Mouse (Mus musculus): ENCODE results near the gene Fbll1. TPM values are rescaled to one million over a fixed set of nuclear protein-coding genes. Genes with fewer than 3 reads are reported as not detected.

Fbll1 gene
- polyA plus RNA-seq, 1 experiment, result not detected

GRCm38 (mm10) chr11:35769188-35769745 lies 29.4 kb downstream of the Fbll1 start, which contains the start of gene Pank3:
Gene Pank3 (plus strand): TSS chr11:35769484.
- H3K27ac ChIP-seq (ENCODE audit: insufficient read depth, low read depth, low read length), result peak within 1 kb of the TSS; percentile 67
- H3K4me3 ChIP-seq (ENCODE audit: insufficient read depth, low read length), result peak within 1 kb of the TSS; percentile 69
- peaks cover 14% of the 10 kb centered on the region for H3K4me1 ChIP-seq (ENCODE audit: control insufficient read depth, insufficient read depth, low read length)
- TF ChIP-seq CTCF (IDR thresholded peaks at IDR 0.05; ENCODE audit: low read depth, low read length), result no peak
- TF ChIP-seq POLR2A (IDR thresholded peaks at IDR 0.05; ENCODE audit: borderline replicate concordance, low read depth, low read length), result no peak

- H3K4me1 ChIP-seq (ENCODE audit: control insufficient read depth, insufficient read depth, low read length), result peaks cover 5% of the 10 kb centered on the region
- no peak overlapping the region for H3K27ac ChIP-seq (ENCODE audit: insufficient read depth, low read depth, low read length)
- TF ChIP-seq POLR2A (IDR thresholded peaks at IDR 0.05; ENCODE audit: borderline replicate concordance, low read depth, low read length) (no peak), CTCF (IDR thresholded peaks at IDR 0.05; ENCODE audit: low read depth, low read length) (no peak)
- H3K4me3 ChIP-seq (ENCODE audit: insufficient read depth, low read length), result no peak overlapping the region
Observed at GRCm38 (mm10) chr11:35766845-35767244, 31.8 kb downstream of the Fbll1 start.

GRCm38 (mm10) chr11:35760627-35761003 lies 38.1 kb downstream of the Fbll1 start:
- no peak overlapping the region for H3K27ac ChIP-seq (ENCODE audit: insufficient read depth, low read depth, low read length)
- TF ChIP-seq POLR2A (IDR thresholded peaks at IDR 0.05; ENCODE audit: borderline replicate concordance, low read depth, low read length) (no peak), CTCF (IDR thresholded peaks at IDR 0.05; ENCODE audit: low read depth, low read length) (no peak)
- no peaks in the 10 kb centered on the region for H3K4me1 ChIP-seq (ENCODE audit: control insufficient read depth, insufficient read depth, low read length)
- no peak overlapping the region for H3K4me3 ChIP-seq (ENCODE audit: insufficient read depth, low read length)

- H3K4me3 ChIP-seq (ENCODE audit: insufficient read depth, low read length), result no peak overlapping the region
- H3K4me1 ChIP-seq (ENCODE audit: control insufficient read depth, insufficient read depth, low read length), result no peaks in the 10 kb centered on the region
- no peak for TF ChIP-seq POLR2A (IDR thresholded peaks at IDR 0.05; ENCODE audit: borderline replicate concordance, low read depth, low read length)
- H3K27ac ChIP-seq (ENCODE audit: insufficient read depth, low read depth, low read length), result no peak overlapping the region
Observed at GRCm38 (mm10) chr11:35760001-35760626, 38.6 kb downstream of the Fbll1 start.

GRCm38 (mm10) chr11:35756411-35757303 lies 42.0 kb downstream of the Fbll1 start:
- no peak for TF ChIP-seq POLR2A (IDR thresholded peaks at IDR 0.05; ENCODE audit: borderline replicate concordance, low read depth, low read length)
- TF ChIP-seq CTCF (IDR thresholded peaks at IDR 0.05; ENCODE audit: low read depth, low read length), result no peak
- no peaks in the 10 kb centered on the region for H3K4me1 ChIP-seq (ENCODE audit: control insufficient read depth, insufficient read depth, low read length)

GRCm38 (mm10) chr11:35755546-35755945 lies 43.1 kb downstream of the Fbll1 start:
- TF ChIP-seq POLR2A (IDR thresholded peaks at IDR 0.05; ENCODE audit: borderline replicate concordance, low read depth, low read length) (no peak), CTCF (IDR thresholded peaks at IDR 0.05; ENCODE audit: low read depth, low read length) (no peak)
- no peak overlapping the region for H3K27ac ChIP-seq (ENCODE audit: insufficient read depth, low read depth, low read length)

More at GRCm38 (mm10) chr11:35756411-35757303, 42.0 kb downstream of the Fbll1 start:
- no peak overlapping the region for H3K4me3 ChIP-seq (ENCODE audit: insufficient read depth, low read length)
- no peak overlapping the region for H3K27ac ChIP-seq (ENCODE audit: insufficient read depth, low read depth, low read length)

GRCm38 (mm10) chr11:35754906-35755418 lies 43.7 kb downstream of the Fbll1 start:
- no peak for TF ChIP-seq CTCF (IDR thresholded peaks at IDR 0.05; ENCODE audit: low read depth, low read length)
- TF ChIP-seq POLR2A (IDR thresholded peaks at IDR 0.05; ENCODE audit: borderline replicate concordance, low read depth, low read length), result no peak
- no peak overlapping the region for H3K4me3 ChIP-seq (ENCODE audit: insufficient read depth, low read length)
- peaks cover 9% of the 10 kb centered on the region for H3K4me1 ChIP-seq (ENCODE audit: control insufficient read depth, insufficient read depth, low read length)
- H3K27ac ChIP-seq (ENCODE audit: insufficient read depth, low read depth, low read length), result no peak overlapping the region

More at GRCm38 (mm10) chr11:35755546-35755945, 43.1 kb downstream of the Fbll1 start:
- no peak overlapping the region for H3K4me3 ChIP-seq (ENCODE audit: insufficient read depth, low read length)
- peaks cover 6% of the 10 kb centered on the region for H3K4me1 ChIP-seq (ENCODE audit: control insufficient read depth, insufficient read depth, low read length)

GRCm38 (mm10) chr11:35750578-35750977 lies 48.1 kb downstream of the Fbll1 start:
- Histone ChIP-seq H3K4me1 (ENCODE audit: control insufficient read depth, insufficient read depth, low read length) (peaks cover 9% of the 10 kb centered on the region), H3K27ac (ENCODE audit: insufficient read depth, low read depth, low read length) (no peak overlapping the region), H3K4me3 (ENCODE audit: insufficient read depth, low read length) (no peak overlapping the region)
- TF ChIP-seq POLR2A (IDR thresholded peaks at IDR 0.05; ENCODE audit: borderline replicate concordance, low read depth, low read length) (no peak), CTCF (IDR thresholded peaks at IDR 0.05; ENCODE audit: low read depth, low read length) (no peak)

Other genes with a start within 250 kb of the Fbll1 start
- gene Pank3, start 29.4 kb downstream of the Fbll1 start, polyA plus RNA-seq (2012; ENCODE audit: insufficient read depth, insufficient read length, missing spikeins), result 22.1 and 25.3 TPM in 2 replicates
- gene Rars, start 35.6 kb upstream of the Fbll1 start, polyA plus RNA-seq (2012; ENCODE audit: insufficient read depth, insufficient read length, missing spikeins), result 37.2 and 41.5 TPM in 2 replicates
- 0.16 TPM in 1 of 2 replicates, not detected in the other for gene Wwc1, start 181.6 kb upstream of the Fbll1 start, polyA plus RNA-seq (2012; ENCODE audit: insufficient read depth, insufficient read length, missing spikeins)

Measured in bone marrow macrophage, adult 2 months (primary cell).